In genomic region chr8:70653226-70653625, GRCm38 (mm10) we compare ENCODE assay signal across 9 mouse cellular contexts. TPM values are rescaled to one million over a fixed set of nuclear protein-coding genes. Genes with fewer than 3 reads are reported as not detected.
A peak's percentile ranks its signal among the peaks of the same experiment; 100 is the strongest.
DNase-seq lines count a peak whose midpoint lies in the region; ATAC-seq and TF ChIP-seq lines count a peak whose summit lies in the region.
"Had no signal": no experiment of that assay in that cellular context is flagged by ENCODE, and none has a peak within 500 bp of the region (broad histone marks: within the 10 kb centered on the region; RNA-seq: fewer than 3 reads in every experiment).

No protein-coding gene starts in this region.

- TF ChIP-seq CTCF in thymus, adult 2 months (IDR thresholded peaks at IDR 0.05; ENCODE audit: borderline replicate concordance, control insufficient read depth, extremely low read depth, insufficient read depth, low read length, poor library complexity), result peak; percentile 66; the same call in 1 of the 2 replicates
- TF ChIP-seq CTCF in small intestine, adult 2 months (IDR thresholded peaks at IDR 0.05; ENCODE audit: extremely low read depth, insufficient read length, insufficient replicate concordance, low read depth, low read length), result peak; percentile 89; the same call in 1 of the 2 replicates

- peak; percentile 67 for DNase-seq in forebrain, embryonic 11.5 days (ENCODE audit: low spot score)
- peak; percentile 57 for DNase-seq in thymus, adult 2 months
- DNase-seq in thymus, adult 18-20 months, result no peak
- DNase-seq in fibroblast of lung, adult 2 months (ENCODE audit: low read depth), result peak; percentile 44
- peak; percentile 89 for DNase-seq in kidney, postnatal 14 days
- DNase-seq in right cerebral cortex, postnatal 36 days (ENCODE audit: low spot score in 2 of 2), result no peak

- H3K36me3 ChIP-seq in forebrain, embryonic 11.5 days (ENCODE audit: control insufficient read depth, insufficient read depth, low read length), result peaks cover 7% of the 10 kb centered on the region; the same call in 1 of the 2 replicates
- peaks cover 54% of the 10 kb centered on the region for H3K36me3 ChIP-seq in forebrain, embryonic 13.5 days (ENCODE audit: poor library complexity, severe bottlenecking)
- H3K36me3 ChIP-seq in thymus, adult 2 months (ENCODE audit: control insufficient read depth, insufficient read depth, low read length), result peaks cover 14% of the 10 kb centered on the region; the same call in 1 of the 2 replicates
- peaks cover 49% of the 10 kb centered on the region for H3K36me3 ChIP-seq in small intestine, adult 2 months (ENCODE audit: control insufficient read depth, insufficient read depth, low read length)

- H3K27me3 ChIP-seq in forebrain, embryonic 11.5 days (ENCODE audit: control insufficient read depth, insufficient read depth, low read length), result no peaks in the 10 kb centered on the region
- no peaks in the 10 kb centered on the region for H3K27me3 ChIP-seq in forebrain, embryonic 13.5 days
- H3K27me3 ChIP-seq in thymus, adult 2 months (ENCODE audit: control insufficient read depth, insufficient read depth, low read length), result no peaks in the 10 kb centered on the region
- no peaks in the 10 kb centered on the region for H3K27me3 ChIP-seq in small intestine, adult 2 months (ENCODE audit: control insufficient read depth, insufficient read depth, low read length)
- H3K27me3 ChIP-seq: heart, embryonic 15.5 days had no signal

- TF ChIP-seq POLR2A in thymus, adult 2 months (IDR thresholded peaks at IDR 0.05; ENCODE audit: control insufficient read depth, extremely low read depth, insufficient read depth, low read length, poor library complexity), result no peak
- TF ChIP-seq POLR2A in small intestine, adult 2 months (IDR thresholded peaks at IDR 0.05; ENCODE audit: low read depth, low read length), result no peak

- peak overlapping the region; percentile 25; the same call in 1 of the 2 replicates for H3K27ac ChIP-seq in forebrain, embryonic 11.5 days (ENCODE audit: low read depth, low read length)
- no peak overlapping the region for H3K27ac ChIP-seq in forebrain, embryonic 13.5 days
- H3K27ac ChIP-seq in thymus, adult 2 months (ENCODE audit: control insufficient read depth, insufficient read depth, low read length), result no peak overlapping the region
- peak overlapping the region; percentile 23; the same call in 1 of the 2 replicates for H3K27ac ChIP-seq in small intestine, adult 2 months (ENCODE audit: insufficient read depth, low read depth, low read length)
- H3K27ac ChIP-seq: heart, embryonic 15.5 days had no signal

- H3K4me1 ChIP-seq in forebrain, embryonic 11.5 days (replicated peaks; ENCODE audit: control insufficient read depth, insufficient read depth, low read length), result peaks cover 14% of the 10 kb centered on the region
- H3K4me1 ChIP-seq in forebrain, embryonic 13.5 days, result peaks cover 56% of the 10 kb centered on the region
- H3K4me1 ChIP-seq in thymus, adult 2 months (replicated peaks; ENCODE audit: control insufficient read depth, insufficient read depth, low read length), result no peaks in the 10 kb centered on the region; the same call in 1 of the 2 replicates
- peaks cover 26% of the 10 kb centered on the region for H3K4me1 ChIP-seq in small intestine, adult 2 months (ENCODE audit: control insufficient read depth, insufficient read depth, insufficient read length, low read length)

- H3K4me3 ChIP-seq in forebrain, embryonic 11.5 days (ENCODE audit: low read depth, low read length), result no peak overlapping the region
- H3K4me3 ChIP-seq in forebrain, embryonic 13.5 days, result no peak overlapping the region
- no peak overlapping the region for H3K4me3 ChIP-seq in thymus, adult 2 months (ENCODE audit: control insufficient read depth, insufficient read depth, low read length)
- no peak overlapping the region for H3K4me3 ChIP-seq in small intestine, adult 2 months (ENCODE audit: low read depth, low read length)
- H3K4me3 ChIP-seq: heart, embryonic 15.5 days had no signal

- WGBS in forebrain, embryonic 11.5 days, result 66% methylated on average over 2 of the region's 2 CpGs
- 75% methylated on average over 2 of the region's 2 CpGs for WGBS in forebrain, embryonic 13.5 days
- WGBS in thymus, adult 2 months, result 37% methylated on average over 2 of the region's 2 CpGs
- 15% methylated on average over 2 of the region's 2 CpGs for WGBS in small intestine, adult 2 months

- no peaks in the 10 kb centered on the region for H3K9me3 ChIP-seq in forebrain, embryonic 11.5 days (ENCODE audit: control insufficient read depth, low read length)
- H3K9me3 ChIP-seq in forebrain, embryonic 13.5 days (replicated peaks), result no peaks in the 10 kb centered on the region
- H3K9me3 ChIP-seq: heart, embryonic 15.5 days had no signal

- no peak overlapping the region for H3K9ac ChIP-seq in forebrain, embryonic 11.5 days (ENCODE audit: low read length)
- no peak overlapping the region for H3K9ac ChIP-seq in forebrain, embryonic 13.5 days
- H3K9ac ChIP-seq: heart, embryonic 15.5 days had no signal

- no peak overlapping the region for H3K4me2 ChIP-seq in forebrain, embryonic 11.5 days (ENCODE audit: low read depth, low read length, severe bottlenecking)
- H3K4me2 ChIP-seq in forebrain, embryonic 13.5 days, result no peak overlapping the region
- H3K4me2 ChIP-seq: heart, embryonic 15.5 days had no signal

- ATAC-seq in forebrain, embryonic 11.5 days (replicated peaks; ENCODE audit: low FRiP score), result no peak
- ATAC-seq in forebrain, embryonic 13.5 days, result no peak

RNA-seq across cellular contexts. Expression of gene Pgpep1, which starts 7.0 kb away (rescaled TPM):
- polyA plus RNA-seq in forebrain, embryonic 11.5 days (2014; fragmentation: Nextera tagmentation; extraction: Ambion mirVana), result 70.9 and 73.8 TPM in 2 replicates
- 64.6 and 80.8 TPM in 2 replicates for polyA plus RNA-seq in forebrain, embryonic 13.5 days (2015; fragmentation: Nextera tagmentation; extraction: Ambion mirVana)
- 40.7 and 41.9 TPM in 2 replicates for polyA plus RNA-seq in thymus, adult 2 months (2012; rRNA removed)
- 49.5 and 129 TPM in 2 replicates for polyA plus RNA-seq in small intestine, adult 2 months (2012; rRNA removed)

RNA-seq across cellular contexts. Expression of gene Lsm4, which starts 19.8 kb away (rescaled TPM):
- 318 and 346 TPM in 2 replicates for polyA plus RNA-seq in forebrain, embryonic 11.5 days (2014; fragmentation: Nextera tagmentation; extraction: Ambion mirVana)
- 238 and 239 TPM in 2 replicates for polyA plus RNA-seq in forebrain, embryonic 13.5 days (2015; fragmentation: Nextera tagmentation; extraction: Ambion mirVana)
- 192 and 199 TPM in 2 replicates for polyA plus RNA-seq in thymus, adult 2 months (2012; rRNA removed)
- polyA plus RNA-seq in small intestine, adult 2 months (2012; rRNA removed), result 109 and 152 TPM in 2 replicates

RNA-seq across cellular contexts. Expression of gene Gdf15, which starts 21.0 kb away (rescaled TPM):
- polyA plus RNA-seq in forebrain, embryonic 11.5 days (2014; fragmentation: Nextera tagmentation; extraction: Ambion mirVana), result not detected in 2 replicates
- polyA plus RNA-seq in forebrain, embryonic 13.5 days (2015; fragmentation: Nextera tagmentation; extraction: Ambion mirVana), result 0.15 TPM in 1 of 2 replicates, not detected in the other
- polyA plus RNA-seq in thymus, adult 2 months (2012; rRNA removed), result 6.7 and 7.5 TPM in 2 replicates
- 4.1 and 6.7 TPM in 2 replicates for polyA plus RNA-seq in small intestine, adult 2 months (2012; rRNA removed)

RNA-seq across cellular contexts. Expression of gene Lrrc25, which starts 37.3 kb away (rescaled TPM):
- polyA plus RNA-seq in forebrain, embryonic 11.5 days (2014; fragmentation: Nextera tagmentation; extraction: Ambion mirVana), result 1.2 and 1.4 TPM in 2 replicates
- polyA plus RNA-seq in forebrain, embryonic 13.5 days (2015; fragmentation: Nextera tagmentation; extraction: Ambion mirVana), result 0.65 and 0.68 TPM in 2 replicates
- 15.3 and 18.5 TPM in 2 replicates for polyA plus RNA-seq in thymus, adult 2 months (2012; rRNA removed)
- polyA plus RNA-seq in small intestine, adult 2 months (2012; rRNA removed), result 6.7 and 7.1 TPM in 2 replicates

RNA-seq across cellular contexts. Expression of gene Ssbp4, which starts 44.6 kb away (rescaled TPM):
- 113 and 127 TPM in 2 replicates for polyA plus RNA-seq in forebrain, embryonic 11.5 days (2014; fragmentation: Nextera tagmentation; extraction: Ambion mirVana)
- polyA plus RNA-seq in forebrain, embryonic 13.5 days (2015; fragmentation: Nextera tagmentation; extraction: Ambion mirVana), result 81.9 and 101 TPM in 2 replicates
- 392 and 506 TPM in 2 replicates for polyA plus RNA-seq in thymus, adult 2 months (2012; rRNA removed)
- polyA plus RNA-seq in small intestine, adult 2 months (2012; rRNA removed), result 81.7 and 138 TPM in 2 replicates

Comparison
In these comparisons a context has a peak if more than half of its experiments do, and no peak if none do; other contexts are left out.
1. DNase-seq: peak in forebrain, embryonic 11.5 days (single experiment), thymus, adult 2 months (single experiment), fibroblast of lung, adult 2 months (single experiment) and kidney, postnatal 14 days (single experiment); none in thymus, adult 18-20 months (0 of 2) and right cerebral cortex, postnatal 36 days (0 of 2).
2. H3K27ac ChIP-seq: peak in forebrain, embryonic 11.5 days (single experiment) and small intestine, adult 2 months (single experiment); none in forebrain, embryonic 13.5 days (single experiment) and thymus, adult 2 months (single experiment).